Mouse (Mus musculus): ENCODE results near the gene Gm5799. TPM values are rescaled to one million over a fixed set of nuclear protein-coding genes. Genes with fewer than 3 reads are reported as not detected.

Gm5799 gene
- not detected in 2 replicates for polyA plus RNA-seq (2012)

DNA sequence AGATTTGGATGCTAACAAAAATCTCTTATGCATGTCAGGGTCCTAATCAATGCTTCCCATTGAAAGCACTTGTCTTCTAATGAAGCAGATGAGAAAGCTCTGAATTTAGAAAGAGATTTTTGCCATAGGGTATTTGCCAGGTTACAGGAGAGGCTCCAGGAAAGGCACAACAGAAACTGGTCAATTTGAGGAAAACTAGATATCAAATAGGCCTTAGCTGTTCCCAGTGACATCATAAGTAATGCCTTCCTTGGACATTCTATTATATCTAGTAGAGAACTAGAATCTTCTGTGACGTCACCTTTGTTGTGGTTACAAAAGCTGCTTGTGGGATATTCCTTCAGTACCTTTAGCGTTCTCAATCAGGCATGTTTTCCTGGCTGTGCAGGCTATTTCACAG, at the start of gene Gm5799:
Gm5799 (plus strand) TSS at position 301 of the 400 bp plus-strand sequence.

DNA sequence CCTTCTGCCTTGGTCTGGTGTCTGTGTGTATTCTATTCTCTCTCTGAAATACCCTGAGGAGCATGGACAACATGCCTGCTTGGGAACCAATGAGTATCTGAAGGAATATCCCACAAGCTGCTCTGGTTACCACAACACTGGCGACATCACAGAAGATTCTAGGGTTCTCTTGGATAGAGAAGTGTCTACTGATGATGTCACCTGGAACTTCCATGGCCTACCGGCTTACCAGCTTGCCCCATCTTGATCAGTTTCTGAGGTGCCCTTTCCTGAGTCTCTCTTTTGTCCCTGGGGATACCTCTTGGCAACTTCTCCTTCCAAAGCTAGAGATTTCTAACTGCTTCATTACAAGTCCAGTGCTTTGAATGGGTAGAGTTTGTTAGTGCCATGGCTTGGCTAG, 35.7 kb downstream of the Gm5799 start, which contains the start of gene Gm17654:
Gm17654 (minus strand) TSS at position 101 of the 400 bp plus-strand sequence.

Other genes with a start within 250 kb of the Gm5799 start
- gene Gm8127, start 249.7 kb upstream of the Gm5799 start, polyA plus RNA-seq (2012) = not detected in 2 replicates
- gene 1700001F09Rik, start 195.8 kb upstream of the Gm5799 start, polyA plus RNA-seq (2012) = not detected in 2 replicates
- not detected in 2 replicates for gene Gm8138, start 127.2 kb upstream of the Gm5799 start, polyA plus RNA-seq (2012)
- not detected in 2 replicates for gene Gm17654, start 35.6 kb downstream of the Gm5799 start, polyA plus RNA-seq (2012)
- not detected in 2 replicates for gene Gm10375, start 64.4 kb downstream of the Gm5799 start, polyA plus RNA-seq (2012)
- not detected in 2 replicates for gene Gm8165, start 133.6 kb downstream of the Gm5799 start, polyA plus RNA-seq (2012)
- gene Gm7324, start 154.3 kb downstream of the Gm5799 start, polyA plus RNA-seq (2012) = 0.11 and 0.13 TPM in 2 replicates
- gene Gm16506, start 183.9 kb downstream of the Gm5799 start, polyA plus RNA-seq (2012) = not detected in 2 replicates
- gene Gm6526, start 204.3 kb downstream of the Gm5799 start, polyA plus RNA-seq (2012) = not detected in 2 replicates
- not detected in 2 replicates for gene Gm8180, start 241.2 kb downstream of the Gm5799 start, polyA plus RNA-seq (2012)